Mouse (Mus musculus): ENCODE measurements around the gene Pfn3. TPM values are rescaled to one million over a fixed set of nuclear protein-coding genes. Genes with fewer than 3 reads are reported as not detected.
A peak's percentile ranks its signal among the peaks of the same experiment; 100 is the strongest.

Pfn3 gene
- total and polyA plus RNA-seq, 2 experiments from 2014 or later, result 0.52 to 0.68 TPM

DNA sequence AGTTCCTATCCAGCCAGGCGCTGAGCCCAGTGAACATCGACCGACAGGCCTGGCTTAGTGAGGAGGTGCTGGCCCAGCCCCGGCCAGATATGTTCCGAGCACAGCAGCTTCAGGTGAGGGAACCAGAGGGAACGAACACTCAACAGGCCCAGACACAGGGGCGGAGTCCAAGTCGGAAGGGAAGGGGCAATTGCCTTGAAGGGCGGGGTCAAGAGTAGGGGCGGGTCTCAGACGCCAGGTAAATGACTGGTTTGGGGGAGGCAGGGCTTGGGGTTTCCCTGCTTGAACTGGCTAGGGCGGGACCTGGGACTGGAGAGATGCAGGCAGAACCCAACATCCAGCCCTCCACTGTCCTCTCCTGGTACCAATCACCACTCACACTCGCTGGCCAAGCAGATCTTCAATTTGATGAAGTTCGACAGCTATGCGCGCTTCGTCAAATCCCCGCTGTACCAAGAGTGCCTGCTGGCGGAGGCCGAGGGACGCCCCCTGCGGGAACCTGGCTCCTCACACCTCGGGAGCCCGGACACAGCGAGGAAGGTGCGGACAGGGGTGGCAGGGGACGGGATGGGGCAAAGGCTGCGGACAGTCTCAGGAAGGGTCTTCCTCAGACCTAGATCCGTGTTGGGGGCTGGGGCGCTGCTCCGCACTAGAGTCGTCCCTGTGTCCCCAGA, 36.0 kb downstream of the Pfn3 start:
- DNase-seq (ENCODE audit: low spot score), result no peak
- Histone ChIP-seq H3K4me2 (ENCODE audit: low read depth, low read length) (no peak overlapping the region), H3K4me3 (ENCODE audit: low read length) (no peak overlapping the region), H3K4me1 (ENCODE audit: insufficient read depth, low read length) (no peaks in the 10 kb centered on the region), H3K27me3 (ENCODE audit: insufficient read depth, low read length) (peaks cover 21% of the 10 kb centered on the region), H3K9me3 (ENCODE audit: low read length) (no peaks in the 10 kb centered on the region), H3K9ac (replicated peaks; ENCODE audit: low read length) (no peak overlapping the region), H3K36me3 (ENCODE audit: insufficient read depth, low read length) (no peaks in the 10 kb centered on the region), H3K27ac (no peak overlapping the region)
- 13% methylated on average over 26 of the region's 32 CpGs for WGBS
- ATAC-seq, result no peak
- TF ChIP-seq CTCF (IDR thresholded peaks at IDR 0.05; ENCODE audit: low read depth), result 0 out of 2 replicates have a peak, but pooled peaks have one; percentile 5

DNA sequence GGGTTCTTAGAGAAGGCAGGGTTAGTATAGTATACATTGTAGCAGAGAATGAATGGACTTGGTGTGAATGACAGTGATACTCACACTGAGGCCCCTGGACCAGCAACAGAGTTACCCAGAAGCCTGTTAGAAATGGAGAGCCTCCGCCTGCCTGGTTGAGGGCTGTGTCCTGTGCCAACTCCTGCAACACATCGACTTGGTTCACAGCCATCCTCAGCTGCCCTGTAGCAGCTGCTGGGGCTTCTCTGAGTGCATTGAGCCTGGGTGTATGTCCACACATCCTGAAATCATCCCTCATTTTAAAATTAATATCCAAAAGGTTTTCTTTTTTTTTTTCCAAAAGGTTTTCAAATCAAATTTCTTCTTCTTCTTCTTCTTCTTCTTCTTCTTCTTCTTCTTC, 39.2 kb downstream of the Pfn3 start:
- H3K27ac ChIP-seq, result no peak overlapping the region
- H3K9me3 ChIP-seq (ENCODE audit: low read length), result no peaks in the 10 kb centered on the region
- 34% methylated on average over 2 of the region's 2 CpGs for WGBS
- no peak overlapping the region for H3K9ac ChIP-seq (replicated peaks; ENCODE audit: low read length)
- no peak overlapping the region for H3K4me3 ChIP-seq (ENCODE audit: low read length)
- peak; percentile 23 for DNase-seq (ENCODE audit: low spot score)
- no peaks in the 10 kb centered on the region for H3K36me3 ChIP-seq (ENCODE audit: insufficient read depth, low read length)
- TF ChIP-seq CTCF (IDR thresholded peaks at IDR 0.05; ENCODE audit: low read depth), result no peak
- H3K4me1 ChIP-seq (ENCODE audit: insufficient read depth, low read length), result no peaks in the 10 kb centered on the region
- no peak overlapping the region for H3K4me2 ChIP-seq (ENCODE audit: low read depth, low read length)
- peaks cover 20% of the 10 kb centered on the region for H3K27me3 ChIP-seq (ENCODE audit: insufficient read depth, low read length)
- no peak for ATAC-seq

DNA sequence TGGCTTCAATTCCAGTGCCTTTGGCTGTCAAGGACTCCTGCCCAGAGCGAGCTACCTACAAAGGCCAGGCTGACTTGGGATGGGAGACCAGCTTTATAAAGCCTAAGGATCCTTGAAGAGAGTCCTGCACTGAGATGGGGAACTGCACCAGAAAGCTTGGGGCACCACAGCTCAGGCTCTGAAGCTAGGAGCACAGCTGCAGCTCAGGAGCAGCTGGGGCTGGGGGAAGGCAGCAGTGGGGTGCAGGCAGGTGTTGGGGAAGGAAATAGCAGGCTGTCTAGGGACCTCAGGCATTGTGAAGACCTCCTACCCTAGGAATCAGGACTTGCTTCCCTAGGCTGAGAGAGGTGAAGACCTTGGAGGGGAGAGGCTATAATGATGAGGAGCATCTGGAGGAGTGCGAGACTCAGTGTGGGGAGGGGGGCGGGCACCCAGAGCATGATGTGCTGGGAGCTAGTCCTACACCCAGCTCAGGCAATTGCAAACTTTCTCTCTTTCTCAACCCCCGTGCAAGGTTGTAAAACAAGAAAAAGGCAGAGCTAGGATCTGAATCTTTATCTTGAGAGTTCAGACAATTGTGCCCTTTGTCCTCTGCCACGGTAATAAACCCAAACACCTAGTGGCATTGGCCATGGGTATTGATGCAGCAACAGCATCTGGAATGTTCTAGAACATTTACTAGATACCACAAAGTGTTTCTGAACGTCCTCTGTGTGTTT, 40.7 kb downstream of the Pfn3 start:
- Histone ChIP-seq H3K4me3 (ENCODE audit: low read length) (no peak overlapping the region), H3K4me2 (ENCODE audit: low read depth, low read length) (no peak overlapping the region), H3K4me1 (ENCODE audit: insufficient read depth, low read length) (no peaks in the 10 kb centered on the region), H3K27me3 (ENCODE audit: insufficient read depth, low read length) (peaks cover 10% of the 10 kb centered on the region), H3K27ac (no peak overlapping the region), H3K36me3 (ENCODE audit: insufficient read depth, low read length) (no peaks in the 10 kb centered on the region), H3K9me3 (ENCODE audit: low read length) (no peaks in the 10 kb centered on the region), H3K9ac (replicated peaks; ENCODE audit: low read length) (no peak overlapping the region)
- ATAC-seq, result no peak
- 67% methylated on average over 6 of the region's 6 CpGs for WGBS
- no peak for TF ChIP-seq CTCF (IDR thresholded peaks at IDR 0.05; ENCODE audit: low read depth)
- no peak for DNase-seq (ENCODE audit: low spot score)

DNA sequence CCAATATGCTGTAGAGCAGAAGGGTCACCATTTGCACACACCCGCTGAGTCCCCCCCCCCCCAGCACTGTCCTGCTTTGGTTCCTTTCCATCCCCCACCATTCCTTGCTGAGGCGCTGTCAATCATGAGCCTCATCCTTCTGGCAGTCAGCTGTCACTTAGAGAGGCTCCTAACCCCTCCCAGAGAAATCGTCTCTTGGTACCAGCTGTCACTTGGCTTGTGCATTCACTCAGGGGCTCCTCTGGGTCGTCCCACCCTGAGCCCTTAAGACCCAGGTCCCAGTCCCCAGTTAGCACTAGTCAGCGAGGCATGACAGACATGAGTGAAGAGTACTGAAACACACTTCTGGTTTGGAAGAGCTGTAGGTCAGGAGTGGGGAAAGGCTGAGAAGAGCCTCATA, 43.3 kb downstream of the Pfn3 start:
- ATAC-seq (no peak; the same call in none of the 2 replicates), DNase-seq (ENCODE audit: low spot score) (peak; percentile 14)
- TF ChIP-seq CTCF (IDR thresholded peaks at IDR 0.05; ENCODE audit: low read depth), result no peak
- H3K9me3 ChIP-seq (ENCODE audit: low read length), result no peaks in the 10 kb centered on the region
- H3K4me2 ChIP-seq (ENCODE audit: low read depth, low read length), result no peak overlapping the region
- 49% methylated on average over 5 of the region's 5 CpGs for WGBS
- no peak overlapping the region for H3K4me3 ChIP-seq (ENCODE audit: low read length)
- no peak overlapping the region for H3K27ac ChIP-seq
- no peaks in the 10 kb centered on the region for H3K36me3 ChIP-seq (ENCODE audit: insufficient read depth, low read length)
- H3K27me3 ChIP-seq (ENCODE audit: insufficient read depth, low read length), result no peaks in the 10 kb centered on the region; the same call in 1 of the 2 replicates
- H3K4me1 ChIP-seq (ENCODE audit: insufficient read depth, low read length), result no peaks in the 10 kb centered on the region
- no peak overlapping the region for H3K9ac ChIP-seq (replicated peaks; ENCODE audit: low read length)

DNA sequence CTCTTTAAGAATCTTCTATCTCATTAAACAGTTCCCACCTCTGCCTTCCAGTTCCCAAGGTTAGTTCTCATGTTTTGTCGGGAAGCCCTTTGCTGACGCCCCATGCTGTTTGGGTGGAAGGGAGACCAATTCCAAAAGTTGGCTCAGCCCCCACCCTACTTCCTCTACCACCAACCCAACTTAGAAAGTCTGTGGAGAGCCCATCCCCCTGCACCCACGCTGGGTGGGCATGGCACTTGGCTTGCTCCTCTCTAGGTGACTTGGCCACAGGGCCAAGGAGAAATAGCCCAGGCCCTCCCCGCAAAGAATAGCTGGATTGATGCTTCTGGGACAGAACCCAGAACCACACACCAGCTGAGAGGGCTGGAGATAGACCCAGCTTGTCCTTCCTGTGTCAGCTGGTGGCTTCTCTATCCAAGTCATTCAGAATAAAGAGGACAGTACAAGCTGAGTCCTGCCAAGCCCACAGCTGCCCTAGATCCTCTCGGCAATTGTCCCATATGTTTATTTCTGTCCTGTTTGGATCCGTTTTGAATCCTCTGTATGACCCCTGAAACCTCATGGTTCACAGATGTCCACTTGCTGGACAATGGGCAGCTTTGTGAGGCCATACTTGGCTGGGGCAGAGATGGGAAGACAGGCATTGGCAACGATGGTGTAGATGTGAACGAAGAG, 43.9 kb downstream of the Pfn3 start:
- Histone ChIP-seq H3K4me2 (ENCODE audit: low read depth, low read length) (no peak overlapping the region), H3K9me3 (ENCODE audit: low read length) (no peaks in the 10 kb centered on the region), H3K4me3 (ENCODE audit: low read length) (no peak overlapping the region), H3K9ac (replicated peaks; ENCODE audit: low read length) (no peak overlapping the region), H3K27ac (no peak overlapping the region), H3K4me1 (ENCODE audit: insufficient read depth, low read length) (no peaks in the 10 kb centered on the region), H3K27me3 (ENCODE audit: insufficient read depth, low read length) (no peaks in the 10 kb centered on the region; the same call in 1 of the 2 replicates), H3K36me3 (ENCODE audit: insufficient read depth, low read length) (no peaks in the 10 kb centered on the region)
- ATAC-seq, result peak; percentile 55; the same call in 1 of the 2 replicates
- TF ChIP-seq CTCF (IDR thresholded peaks at IDR 0.05; ENCODE audit: low read depth), result no peak
- peak; percentile 27 for DNase-seq (ENCODE audit: low spot score)
- 60% methylated on average over 8 of the region's 8 CpGs for WGBS

DNA sequence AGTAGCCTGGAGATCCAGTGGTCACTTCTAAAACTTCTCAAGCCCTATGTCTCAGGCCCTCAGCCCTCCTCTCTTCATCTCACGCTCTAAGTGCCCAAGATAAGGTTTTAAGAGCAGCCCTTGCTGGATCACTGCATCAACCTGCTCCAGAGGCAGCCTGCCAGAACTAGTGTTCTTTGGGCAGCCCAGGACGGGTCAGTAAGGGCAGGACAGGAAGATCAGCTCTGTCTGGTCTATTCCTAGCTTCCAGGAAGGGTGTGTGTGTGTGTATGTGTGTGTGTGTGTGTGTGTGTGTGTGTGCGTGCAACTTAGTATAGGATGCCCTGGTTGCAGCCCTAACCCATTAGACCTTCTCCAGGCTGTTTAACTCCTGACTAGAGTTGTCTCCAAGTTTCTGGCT, 44.8 kb downstream of the Pfn3 start:
- H3K9me3 ChIP-seq (ENCODE audit: low read length), result no peaks in the 10 kb centered on the region
- H3K4me2 ChIP-seq (ENCODE audit: low read depth, low read length), result no peak overlapping the region
- H3K36me3 ChIP-seq (ENCODE audit: insufficient read depth, low read length), result no peaks in the 10 kb centered on the region
- WGBS, result 68% methylated on average over 3 of the region's 3 CpGs
- no peak overlapping the region for H3K4me3 ChIP-seq (ENCODE audit: low read length)
- ATAC-seq, result no peak
- no peaks in the 10 kb centered on the region; the same call in 1 of the 2 replicates for H3K27me3 ChIP-seq (ENCODE audit: insufficient read depth, low read length)
- H3K9ac ChIP-seq (replicated peaks; ENCODE audit: low read length), result no peak overlapping the region
- no peak for TF ChIP-seq CTCF (IDR thresholded peaks at IDR 0.05; ENCODE audit: low read depth)
- no peak for DNase-seq (ENCODE audit: low spot score)
- H3K4me1 ChIP-seq (ENCODE audit: insufficient read depth, low read length), result no peaks in the 10 kb centered on the region
- no peak overlapping the region for H3K27ac ChIP-seq
